Mouse (Mus musculus) urinary bladder, postnatal 14 days (tissue): ENCODE data around the gene Cdk6.

Experiments
- DNase-seq: peaks from one replicate; pipeline ENCODE4 v3.0.0; 2021; ENCODE audit warnings: low spot score

Gene Cdk6

DNA sequence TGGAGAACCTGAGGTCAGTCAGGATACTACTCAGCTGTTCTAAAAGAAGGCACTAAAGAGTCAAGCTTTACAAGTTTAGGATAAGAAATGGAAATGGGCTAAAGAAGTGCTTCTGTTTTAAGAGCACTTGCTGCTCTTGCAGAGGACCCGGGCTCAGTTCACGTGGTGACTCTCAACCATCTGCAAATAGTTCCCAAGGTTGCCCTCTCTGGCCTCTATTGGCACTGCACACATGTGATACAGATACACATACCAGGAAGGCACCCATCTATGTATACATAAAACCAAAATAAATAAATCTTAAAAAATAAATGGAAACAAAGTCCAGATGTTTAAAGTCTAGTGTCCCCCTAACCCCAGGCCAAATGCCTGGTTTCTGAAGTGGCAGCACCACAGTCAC lies 233.5 kb downstream of the Cdk6 start:
- DNase-seq: no peak

DNA sequence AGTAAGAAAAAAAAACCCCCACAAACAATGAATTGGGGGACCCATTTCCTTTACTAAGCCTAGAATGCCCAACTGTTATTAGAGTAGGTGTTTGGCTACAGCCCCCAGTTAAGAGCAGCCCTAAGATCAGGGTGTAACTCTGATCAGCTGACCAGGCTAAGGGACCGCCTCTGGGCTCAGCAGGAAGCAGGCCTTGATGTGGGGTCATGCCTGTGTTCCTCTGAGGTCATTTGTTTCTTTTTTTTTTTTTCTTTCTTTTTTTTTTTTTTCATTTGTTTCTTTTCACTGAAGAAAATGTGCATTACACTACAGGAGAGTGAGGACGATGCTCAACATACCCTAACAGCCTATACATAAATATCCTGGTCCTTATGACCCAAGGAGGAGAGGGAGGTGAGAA lies 236.7 kb downstream of the Cdk6 start:
- DNase-seq: no peak

DNA sequence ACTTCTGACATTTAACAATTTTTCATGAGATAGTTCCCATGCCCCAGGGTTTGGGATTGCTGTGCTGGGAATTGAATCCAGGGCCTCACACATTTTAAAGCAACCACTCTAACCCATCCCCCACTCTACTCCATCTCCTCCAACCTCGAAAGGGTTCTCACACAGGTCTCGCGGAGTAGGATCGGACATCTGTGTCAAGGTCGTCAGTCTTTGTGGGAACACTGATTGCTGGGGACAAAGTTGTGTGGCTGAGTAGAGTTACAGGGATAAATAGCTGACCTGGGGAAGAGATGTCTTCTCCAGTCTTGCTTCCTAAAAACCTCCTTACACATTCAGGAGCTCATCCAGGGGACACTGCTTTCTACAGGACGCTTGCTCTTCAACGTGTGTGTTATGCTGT lies 237.8 kb downstream of the Cdk6 start:
- DNase-seq: no peak
